Mouse (Mus musculus) bone marrow, adult 2 months (tissue): ENCODE measurements around the gene Smim17. TPM values are rescaled to one million over a fixed set of nuclear protein-coding genes. Genes with fewer than 3 reads are reported as not detected.

Source experiments
- H3K27ac ChIP-seq: fragments of 200-500 bp; 2 replicates; pipeline ENCODE4 v1.5.1; 2012; ENCODE audit warnings: low read depth, mild to moderate bottlenecking, control low read depth, inconsistent platforms, low read length; ENCODE audit not compliant: control insufficient read depth, poor library complexity, insufficient read depth
- H3K4me1 ChIP-seq: fragments of 200-500 bp; 2 replicates; pipeline ENCODE4 v1.6.1; 2011; ENCODE audit warnings: low read length; ENCODE audit not compliant: control insufficient read depth, insufficient read depth
- H3K4me3 ChIP-seq: fragments of 200-500 bp; replicated peaks from 2 replicates; pipeline ENCODE3; 2011; ENCODE audit warnings: mild to moderate bottlenecking, low read depth, low read length, control low read depth; ENCODE audit not compliant: control insufficient read depth
- CTCF ChIP-seq: fragments of 200-500 bp; IDR thresholded peaks from 2 replicates; pipeline ENCODE4 v1.5.1; 2011; ENCODE audit warnings: low read length, control low read depth; ENCODE audit not compliant: control insufficient read depth, insufficient read depth
- POLR2A ChIP-seq: fragments of 200-500 bp; IDR thresholded peaks from 2 replicates; pipeline ENCODE4 v1.6.1; 2011; ENCODE audit warnings: low read depth, mild to moderate bottlenecking, control low read depth, low read length, borderline replicate concordance; ENCODE audit not compliant: control insufficient read depth
- WGBS: fragments of 180-500 bp; shearing (Covaris S2); methylation state at CpG from one replicate; pipeline ENCODE4 v1.1.7; 2018; 5-methylcytosine and 5-hydroxymethylcytosine counted together
- polyA plus RNA-seq: library from polyadenylated mRNA; stranded (reverse); fragments of >200 nt; gene quantifications from 2 replicates; pipeline ENCODE4 v1.2.4, GENCODE M21; 2011; ENCODE audit warnings: low replicate concordance; ENCODE audit not compliant: missing spikeins, insufficient read depth, insufficient read length

The Smim17 gene
- polyA plus RNA-seq, 1 experiment: not detected

DNA sequence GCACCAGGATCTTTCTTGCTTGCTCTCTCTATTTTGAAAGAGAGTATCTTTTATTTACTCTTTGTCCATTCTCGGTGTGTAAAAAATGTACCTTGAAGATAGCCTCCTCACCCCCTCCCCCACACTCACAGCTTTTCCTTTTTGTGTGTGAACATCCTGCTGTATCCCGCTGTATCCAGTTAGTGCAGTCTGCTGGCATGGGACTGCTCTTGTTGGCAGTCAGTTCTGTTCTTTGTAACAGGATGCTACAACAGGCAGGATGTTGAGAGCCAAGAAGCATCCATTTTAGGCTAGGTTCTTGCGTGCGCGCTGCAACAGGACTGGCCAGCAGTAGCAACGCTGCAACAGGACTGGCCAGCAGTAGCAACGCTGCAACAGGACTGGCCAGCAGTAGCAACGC lies 11.5 kb upstream of the Smim17 start:
- peaks cover 2% of the 10 kb centered on the region for H3K4me1 ChIP-seq
- TF ChIP-seq POLR2A: no peak
- no peak for TF ChIP-seq CTCF
- WGBS: 91% methylated on average over 8 of the region's 8 CpGs

DNA sequence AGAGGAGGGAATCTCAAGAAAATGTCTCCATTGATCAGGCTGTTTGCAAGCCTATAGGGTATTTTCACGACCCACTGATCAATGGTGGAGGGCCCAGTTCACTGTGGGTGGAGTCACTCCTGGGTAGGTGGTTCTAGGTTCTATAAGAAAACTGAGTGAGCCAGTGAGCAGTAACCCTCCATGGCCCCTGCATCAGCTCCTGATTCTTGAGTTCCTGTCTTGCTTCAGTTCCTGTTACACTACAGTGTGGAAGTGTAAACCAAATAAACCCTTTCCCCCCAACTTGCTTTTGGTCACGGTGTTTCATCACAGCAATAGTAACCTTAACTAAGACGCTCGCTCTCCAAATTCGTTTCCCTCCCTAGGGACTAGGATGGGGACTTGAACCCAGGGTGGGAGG lies 9.5 kb upstream of the Smim17 start:
- no peaks in the 10 kb centered on the region; the same call in 1 of the 2 replicates for H3K4me1 ChIP-seq
- no peak overlapping the region for H3K4me3 ChIP-seq
- H3K27ac ChIP-seq: no peak overlapping the region
- WGBS: 50% methylated on average over 5 of the region's 5 CpGs
- TF ChIP-seq POLR2A: no peak
- no peak for TF ChIP-seq CTCF

More for the DNA sequence above, 11.5 kb upstream of the Smim17 start:
- H3K27ac ChIP-seq: no peak overlapping the region
- no peak overlapping the region for H3K4me3 ChIP-seq

DNA sequence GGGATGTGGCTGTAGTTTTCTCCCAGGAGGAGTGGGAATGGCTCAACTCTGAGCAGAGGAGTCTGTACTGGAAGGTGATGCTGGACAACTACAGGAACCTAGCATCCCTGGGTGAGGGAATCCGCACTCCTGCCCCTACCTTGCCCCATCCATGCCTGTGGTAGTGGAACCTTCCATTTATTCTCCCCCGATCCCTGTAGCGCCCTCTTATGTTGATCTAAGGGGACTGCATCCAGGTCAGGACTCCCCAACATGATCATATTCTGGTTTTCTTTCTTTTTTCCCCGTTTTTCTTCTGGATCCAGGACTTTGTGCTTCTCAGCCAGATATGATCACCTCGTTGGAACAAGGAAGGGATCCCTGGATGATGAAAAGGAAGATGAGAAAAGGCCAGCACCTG lies 9.1 kb upstream of the Smim17 start:
- no peak overlapping the region for H3K4me3 ChIP-seq
- TF ChIP-seq POLR2A: no peak
- TF ChIP-seq CTCF: no peak
- no peaks in the 10 kb centered on the region; the same call in 1 of the 2 replicates for H3K4me1 ChIP-seq
- H3K27ac ChIP-seq: no peak overlapping the region
- WGBS: 69% methylated on average over 5 of the region's 5 CpGs

DNA sequence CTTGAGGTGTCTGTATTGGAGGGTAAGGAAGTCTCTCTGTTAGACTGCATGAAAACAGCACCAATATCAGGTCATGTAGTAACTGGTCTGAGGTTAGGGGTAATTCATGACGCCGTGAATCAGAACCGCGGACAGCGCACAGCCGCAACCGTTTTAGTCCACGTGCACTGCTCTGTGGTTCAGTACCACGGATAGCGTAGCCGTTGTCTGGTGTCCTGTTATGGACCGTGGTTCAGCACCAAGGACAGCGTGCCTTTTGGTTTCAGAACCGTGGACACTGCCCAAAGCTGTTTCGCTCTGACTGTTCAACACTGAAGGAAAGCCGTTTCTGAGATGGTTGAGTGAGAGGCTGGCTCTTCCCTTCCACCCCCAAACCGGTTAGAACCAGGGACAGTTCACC lies 11.5 kb downstream of the Smim17 start, which contains the start of gene Gm20715:
Gene Gm20715 (plus strand): TSS at position 235 of the 400 bp plus-strand sequence.
- 2% methylated on average over 17 of the region's 17 CpGs for WGBS
- Histone ChIP-seq H3K4me3 (no peak within 1 kb of the TSS), H3K27ac (no peak within 1 kb of the TSS), H3K4me1 (no peaks in the 10 kb centered on the region)
- TF ChIP-seq POLR2A: no peak
- peak; percentile 35; the same call in 1 of the 2 replicates for TF ChIP-seq CTCF

DNA sequence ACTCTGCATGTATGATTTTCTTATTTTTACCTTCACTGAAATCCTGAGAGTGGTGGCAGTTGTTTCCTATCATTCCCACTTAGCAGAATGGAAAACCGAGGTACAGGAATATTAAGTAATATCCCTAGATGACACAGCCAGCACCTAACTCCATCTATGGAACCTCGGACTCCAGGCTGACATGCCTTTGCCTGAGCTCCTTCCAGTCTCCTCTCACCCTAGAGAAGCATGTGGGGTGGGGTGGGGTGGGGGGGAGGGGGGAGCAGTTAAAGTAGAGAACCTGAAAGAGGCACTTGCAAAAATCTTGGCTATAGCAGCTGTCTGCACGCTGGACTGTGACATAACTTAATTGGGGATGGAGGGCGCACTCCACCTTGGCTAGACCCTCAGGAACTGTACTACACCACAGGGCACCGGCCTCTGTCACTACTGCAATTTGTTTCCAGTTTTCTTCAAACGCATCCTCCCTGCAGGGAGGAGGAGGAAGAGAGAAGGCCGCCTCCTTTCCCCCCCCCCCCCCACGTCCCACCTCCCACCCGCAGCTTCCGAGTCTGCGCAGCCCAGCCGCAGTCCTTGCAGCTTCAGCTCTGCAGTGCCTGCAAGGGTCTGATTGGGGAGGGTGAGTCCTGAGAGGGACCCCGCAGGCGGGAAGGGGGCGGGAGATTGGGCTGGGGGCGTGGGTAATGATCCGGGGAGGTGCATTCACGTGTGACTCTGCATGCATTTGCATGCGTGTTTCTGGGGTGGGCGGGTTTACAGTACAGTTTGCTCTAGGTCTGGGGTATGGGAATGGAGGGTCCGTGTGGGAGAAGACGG lies 16.3 kb downstream of the Smim17 start:
- TF ChIP-seq CTCF: no peak
- no peak for TF ChIP-seq POLR2A
- Histone ChIP-seq H3K27ac (no peak overlapping the region), H3K4me3 (no peak overlapping the region), H3K4me1 (no peaks in the 10 kb centered on the region)
- WGBS: 8% methylated on average over 21 of the region's 22 CpGs

DNA sequence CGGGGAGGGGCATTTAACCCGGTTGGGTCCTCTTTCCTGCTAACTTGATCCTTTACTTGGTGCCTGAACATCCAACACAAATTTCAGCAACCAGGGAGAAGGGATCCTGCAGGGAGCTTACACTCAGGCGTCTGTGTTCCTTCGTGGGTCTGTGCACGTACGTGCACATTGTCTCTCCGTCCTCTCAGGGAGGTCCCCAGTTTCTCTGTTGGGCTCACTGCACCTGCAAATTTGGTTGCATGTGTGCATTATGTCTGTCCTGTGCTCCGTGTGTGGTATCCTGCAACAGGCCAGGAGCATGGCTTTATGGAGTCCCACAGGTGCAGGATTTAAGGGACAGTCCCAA lies 16.9 kb downstream of the Smim17 start:
- WGBS: 19% methylated on average over 8 of the region's 8 CpGs
- H3K4me1 ChIP-seq: no peaks in the 10 kb centered on the region
- H3K4me3 ChIP-seq: no peak overlapping the region
- TF ChIP-seq POLR2A (no peak), CTCF (no peak)
- no peak overlapping the region for H3K27ac ChIP-seq

DNA sequence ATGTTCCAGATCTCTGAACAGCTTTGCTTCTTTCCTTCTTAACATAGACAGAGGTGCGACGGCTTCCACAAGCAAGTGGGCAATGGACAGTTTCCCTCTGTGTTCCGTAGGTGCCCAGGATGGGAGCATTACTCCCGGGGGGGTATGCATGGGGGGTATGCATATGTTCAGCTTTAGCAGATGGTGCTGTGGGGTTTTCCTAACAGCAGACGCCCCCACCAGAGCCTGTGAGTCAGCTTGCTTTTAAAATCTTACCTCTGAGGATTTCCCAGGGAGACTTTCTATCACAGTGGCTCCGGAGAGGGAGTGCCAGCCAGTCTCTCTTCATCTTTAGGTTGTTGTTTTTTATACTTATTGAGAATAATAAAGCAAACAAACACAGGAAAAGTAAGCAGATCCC lies 21.4 kb downstream of the Smim17 start:
- TF ChIP-seq CTCF (no peak), POLR2A (no peak)
- Histone ChIP-seq H3K4me1 (no peaks in the 10 kb centered on the region), H3K27ac (no peak overlapping the region), H3K4me3 (no peak overlapping the region)
- WGBS: 75% methylated on average over 6 of the region's 6 CpGs

DNA sequence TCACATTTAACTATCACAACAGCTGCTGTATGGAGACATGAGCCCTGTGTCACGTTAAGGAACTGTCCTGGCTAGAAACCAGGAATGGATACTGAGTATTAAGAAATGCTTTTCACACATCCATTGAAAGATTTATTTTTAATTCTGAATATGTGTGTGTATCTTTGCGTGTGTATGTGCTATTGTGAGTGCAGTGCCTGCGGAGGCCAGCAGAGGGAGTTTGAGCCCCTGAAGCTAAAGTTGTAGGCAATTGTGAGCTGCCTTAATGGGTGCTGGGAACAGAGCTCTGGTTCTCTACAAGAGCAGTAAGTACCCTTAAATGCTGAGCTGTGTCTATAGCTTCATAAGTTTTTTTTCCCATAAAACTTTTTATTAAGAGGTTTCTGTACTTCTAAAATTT lies 30.9 kb downstream of the Smim17 start:
- TF ChIP-seq POLR2A: no peak
- 0 out of 2 replicates have a peak, but pooled peaks have one; percentile 15 for TF ChIP-seq CTCF
- 85% methylated on average over 3 of the region's 3 CpGs for WGBS
- Histone ChIP-seq H3K27ac (no peak overlapping the region), H3K4me1 (no peaks in the 10 kb centered on the region), H3K4me3 (no peak overlapping the region)
